Mouse (Mus musculus) E14TG2a.4 (cell line): Measurements from ENCODE around the gene Fryl.

Source experiments
- H3K27me3 ChIP-seq: 2 replicates; pipeline ENCODE4 v1.6.1; 2014; ENCODE audit warnings: low read length, control low read depth; ENCODE audit not compliant: insufficient read depth
- H3K36me3 ChIP-seq: 2 replicates; pipeline ENCODE4 v1.6.1; 2014; ENCODE audit warnings: low read length, control low read depth; ENCODE audit not compliant: insufficient read depth
- H3K4me1 ChIP-seq: replicated peaks from 2 replicates; pipeline ENCODE4 v1.6.1; 2014; ENCODE audit warnings: low read depth, low read length, control low read depth
- H3K4me3 ChIP-seq: replicated peaks from 2 replicates; pipeline ENCODE4 v1.5.1; 2014; ENCODE audit warnings: mild to moderate bottlenecking, low read length
- H3K9me3 ChIP-seq: 2 replicates; pipeline ENCODE4 v1.6.1; 2014; ENCODE audit warnings: low read length, control low read depth
- CTCF ChIP-seq: conservative IDR thresholded peaks from 2 replicates; pipeline ENCODE4 v1.5.1; 2014; ENCODE audit warnings: low read length
- NANOG ChIP-seq: IDR thresholded peaks from 2 replicates; pipeline ENCODE4 v1.6.1; 2014; ENCODE audit warnings: borderline replicate concordance, low read length, mixed read lengths
- POU5F1 ChIP-seq: IDR thresholded peaks from 2 replicates; pipeline ENCODE4 v1.6.1; 2014; ENCODE audit warnings: low read length, borderline replicate concordance

The Fryl gene

DNA sequence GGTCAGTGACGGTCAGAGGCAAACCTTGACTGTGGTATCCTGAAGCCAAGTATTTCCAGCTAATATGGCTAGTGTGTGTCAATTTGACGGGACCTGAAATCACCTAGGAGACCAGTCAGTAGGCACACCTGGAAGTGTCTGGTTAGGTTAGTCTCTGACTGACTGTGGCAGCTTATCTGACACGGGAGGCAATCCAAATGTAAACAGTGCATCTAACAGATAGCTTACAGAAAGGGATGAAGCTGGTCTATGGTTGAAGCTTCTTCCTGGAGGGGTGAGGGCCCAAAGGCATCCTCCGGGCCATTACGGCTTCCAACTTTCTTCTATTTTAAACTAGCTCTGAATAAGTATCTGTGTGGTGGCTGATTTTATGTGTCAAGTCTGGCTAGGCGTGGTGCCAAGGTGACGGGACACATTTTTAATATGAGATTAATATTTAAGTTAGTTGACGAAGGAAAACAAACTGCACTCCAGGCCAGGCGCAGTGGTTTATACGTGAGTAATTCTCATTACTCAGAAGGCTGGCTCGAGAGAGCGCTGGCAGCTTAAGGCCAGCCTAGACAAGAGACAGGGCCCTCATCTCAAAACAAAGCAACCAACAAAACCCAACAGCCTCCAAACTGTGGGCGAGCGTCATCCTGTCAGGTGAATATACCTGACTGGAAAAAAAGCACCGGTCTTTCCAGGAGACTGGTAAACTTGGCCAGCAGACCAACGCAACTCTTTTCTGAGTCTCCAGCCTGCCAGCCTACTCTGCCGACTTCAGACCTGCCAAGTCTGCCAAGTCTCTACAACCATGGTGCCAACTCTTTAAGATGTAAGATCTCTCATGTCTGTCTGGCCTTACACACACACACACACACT lies 23.2 kb downstream of the Fryl start:
- Histone ChIP-seq H3K4me3 (no peak overlapping the region), H3K27me3 (no peaks in the 10 kb centered on the region), H3K9me3 (no peaks in the 10 kb centered on the region), H3K4me1 (peaks cover 97% of the 10 kb centered on the region), H3K36me3 (peaks cover 3% of the 10 kb centered on the region; the same call in 1 of the 2 replicates)
- TF ChIP-seq CTCF (no peak), POU5F1 (no peak), NANOG (no peak)

DNA sequence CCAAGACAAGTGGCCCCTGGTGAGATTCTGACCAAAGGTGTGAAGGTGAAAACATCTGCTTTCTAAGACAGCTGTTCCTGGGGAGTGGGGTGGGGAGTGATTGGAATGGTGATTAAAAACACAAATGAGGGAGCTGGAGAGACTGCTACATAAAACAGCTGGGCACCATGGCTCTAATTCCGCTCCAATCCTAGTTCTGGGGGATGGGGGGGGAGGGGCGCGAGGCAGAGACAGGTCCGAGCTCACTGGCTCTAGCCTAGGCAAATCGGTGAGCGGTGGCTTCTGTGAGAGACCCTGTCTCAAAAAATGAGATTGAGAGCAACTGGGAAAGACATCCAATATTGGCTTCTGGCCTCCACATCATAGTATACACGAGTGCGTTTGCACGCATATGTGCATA lies 24.2 kb downstream of the Fryl start:
- Histone ChIP-seq H3K4me1 (peaks cover 97% of the 10 kb centered on the region), H3K27me3 (no peaks in the 10 kb centered on the region), H3K36me3 (peaks cover 6% of the 10 kb centered on the region; the same call in 1 of the 2 replicates), H3K9me3 (no peaks in the 10 kb centered on the region), H3K4me3 (no peak overlapping the region)
- no peak for TF ChIP-seq CTCF
- no peak for TF ChIP-seq POU5F1
- TF ChIP-seq NANOG = no peak

DNA sequence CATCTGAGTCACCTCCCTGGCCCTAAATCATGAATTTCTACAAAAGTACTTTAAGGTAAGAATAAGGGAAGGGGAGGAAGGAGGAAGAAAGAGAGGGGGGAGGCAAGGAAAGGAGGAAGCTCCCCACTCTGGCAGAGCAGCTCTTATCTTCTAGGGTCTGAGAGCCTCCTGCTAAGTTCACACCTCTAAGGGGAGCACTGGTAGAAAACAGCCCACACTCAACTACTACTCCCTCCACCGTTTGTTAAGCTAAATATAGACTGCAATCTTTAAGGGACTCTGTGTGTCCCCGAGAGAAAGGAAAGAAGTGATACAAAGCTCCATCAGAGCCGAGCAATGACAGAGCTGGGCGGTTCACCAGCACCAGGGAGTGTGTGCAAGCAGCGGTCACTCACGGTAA lies 24.6 kb downstream of the Fryl start:
- Histone ChIP-seq H3K4me1 (peaks cover 97% of the 10 kb centered on the region), H3K27me3 (no peaks in the 10 kb centered on the region), H3K9me3 (no peaks in the 10 kb centered on the region), H3K4me3 (no peak overlapping the region), H3K36me3 (peaks cover 8% of the 10 kb centered on the region; the same call in 1 of the 2 replicates)
- TF ChIP-seq CTCF (no peak), NANOG (no peak), POU5F1 (no peak)

DNA sequence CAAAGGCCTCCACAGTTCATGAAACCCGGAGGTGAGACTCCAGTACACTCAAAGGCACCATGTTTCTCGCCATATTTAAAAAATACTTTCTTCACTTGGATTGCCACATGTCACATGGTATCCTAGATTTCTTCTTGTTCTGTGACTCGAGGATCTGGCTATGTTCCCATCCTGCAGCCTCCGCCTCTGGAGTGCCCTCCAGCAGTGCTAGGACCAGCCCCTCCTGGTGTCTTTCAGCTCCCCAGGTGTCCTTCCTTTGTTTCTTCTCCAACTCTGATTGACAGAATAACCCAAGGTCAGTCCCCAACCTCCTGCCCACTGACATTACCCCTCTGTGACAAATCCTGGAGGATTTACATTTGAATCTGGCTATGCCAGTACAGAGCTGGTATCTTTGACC lies 26.2 kb downstream of the Fryl start:
- no peak for TF ChIP-seq CTCF
- no peak for TF ChIP-seq NANOG
- no peak for TF ChIP-seq POU5F1
- H3K9me3 ChIP-seq = no peaks in the 10 kb centered on the region
- peaks cover 92% of the 10 kb centered on the region for H3K4me1 ChIP-seq
- H3K27me3 ChIP-seq = no peaks in the 10 kb centered on the region
- peak overlapping the region; percentile 41 for H3K4me3 ChIP-seq
- H3K36me3 ChIP-seq = peaks cover 8% of the 10 kb centered on the region; the same call in 1 of the 2 replicates

DNA sequence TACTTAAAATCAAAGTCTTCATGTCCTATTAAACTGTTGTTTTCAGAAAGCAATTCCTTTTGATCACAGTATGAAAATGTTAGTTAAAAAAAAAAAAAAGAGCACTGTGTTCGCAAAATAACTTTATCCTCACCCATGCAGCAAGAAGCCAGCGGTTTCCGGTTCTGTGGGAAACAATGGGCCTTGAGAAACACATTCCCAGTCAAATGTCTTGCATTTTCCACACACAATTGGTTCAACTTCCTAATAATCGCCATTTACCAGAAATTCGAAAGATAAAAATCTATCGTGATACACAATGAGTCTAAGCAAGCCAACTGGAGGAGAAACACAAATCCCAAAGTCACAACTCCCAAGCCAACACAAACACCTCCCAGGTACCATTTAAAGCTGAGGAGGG lies 27.0 kb downstream of the Fryl start:
- H3K36me3 ChIP-seq = peaks cover 8% of the 10 kb centered on the region; the same call in 1 of the 2 replicates
- TF ChIP-seq POU5F1 (no peak), CTCF (no peak), NANOG (no peak)
- peaks cover 87% of the 10 kb centered on the region for H3K4me1 ChIP-seq
- peak overlapping the region; percentile 41 for H3K4me3 ChIP-seq
- no peaks in the 10 kb centered on the region for H3K27me3 ChIP-seq
- H3K9me3 ChIP-seq = no peaks in the 10 kb centered on the region

DNA sequence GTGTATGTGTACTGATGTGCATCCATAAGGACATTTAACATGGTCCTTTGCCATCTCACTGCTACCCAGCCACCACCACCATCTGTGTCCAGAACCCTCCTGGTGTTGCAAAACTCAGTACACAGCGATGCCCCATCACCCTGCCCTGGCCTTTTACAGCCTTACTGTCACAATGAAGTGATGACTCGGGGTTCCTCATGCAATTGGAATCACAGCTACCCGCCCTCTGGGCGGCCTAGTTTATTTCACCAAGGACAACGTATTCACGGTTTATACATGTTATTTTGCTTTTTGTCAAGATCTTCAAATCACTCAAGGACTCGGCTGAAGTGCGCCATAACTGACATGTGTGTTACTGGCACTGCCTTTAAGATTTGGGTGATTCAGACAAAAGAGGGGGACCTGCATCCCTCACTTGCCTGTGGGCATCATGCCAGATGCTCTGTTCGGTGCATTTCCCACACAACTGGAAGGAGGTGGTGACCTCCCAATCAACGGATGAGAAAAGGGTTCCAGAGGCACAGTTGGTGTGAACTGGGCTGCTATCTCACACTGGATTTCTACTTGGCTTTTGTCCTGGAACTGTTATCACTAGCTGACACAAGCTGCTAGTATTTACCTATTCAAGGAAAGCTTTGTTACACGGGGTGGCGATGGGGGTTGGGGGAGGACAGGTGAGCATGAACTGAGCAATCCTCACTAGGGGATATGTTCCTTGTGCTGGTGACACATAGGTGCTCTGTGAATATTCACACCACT lies 27.9 kb downstream of the Fryl start:
- Histone ChIP-seq H3K36me3 (peaks cover 5% of the 10 kb centered on the region; the same call in 1 of the 2 replicates), H3K9me3 (no peaks in the 10 kb centered on the region), H3K27me3 (no peaks in the 10 kb centered on the region), H3K4me1 (peaks cover 85% of the 10 kb centered on the region), H3K4me3 (no peak overlapping the region; the same call in 1 of the 2 replicates)
- TF ChIP-seq CTCF = no peak
- TF ChIP-seq NANOG = no peak
- no peak for TF ChIP-seq POU5F1

DNA sequence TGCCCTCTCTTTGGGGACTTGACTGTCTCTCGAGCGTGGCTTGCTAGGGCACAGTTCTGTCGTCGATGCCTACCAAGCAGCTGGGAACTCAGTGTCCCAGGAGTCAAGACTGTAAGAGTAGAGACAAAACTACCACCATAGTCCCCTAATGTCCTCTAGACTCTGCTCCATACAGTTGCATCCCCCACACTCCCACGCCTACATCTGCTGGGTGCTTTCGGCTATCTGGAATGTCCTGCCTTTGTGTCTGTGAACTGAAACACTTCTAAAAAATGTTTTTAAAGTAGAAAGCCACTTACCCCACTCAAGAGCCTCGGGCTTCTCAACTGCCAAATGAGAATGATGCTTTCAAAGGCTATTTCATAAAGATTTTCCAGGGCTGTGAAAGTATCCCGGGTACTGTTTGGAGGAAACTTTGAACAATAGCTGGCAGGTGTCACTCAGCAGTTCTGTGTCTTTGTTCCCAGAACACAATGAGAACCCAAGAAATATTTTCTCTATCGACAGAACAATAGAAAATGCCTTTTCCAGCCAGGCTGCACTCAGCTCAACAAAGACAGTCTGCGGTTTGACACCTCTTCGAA lies 28.8 kb downstream of the Fryl start:
- Histone ChIP-seq H3K27me3 (no peaks in the 10 kb centered on the region), H3K36me3 (peaks cover 5% of the 10 kb centered on the region; the same call in 1 of the 2 replicates), H3K9me3 (no peaks in the 10 kb centered on the region), H3K4me3 (no peak overlapping the region), H3K4me1 (peaks cover 84% of the 10 kb centered on the region)
- TF ChIP-seq CTCF (no peak), NANOG (no peak), POU5F1 (no peak)

DNA sequence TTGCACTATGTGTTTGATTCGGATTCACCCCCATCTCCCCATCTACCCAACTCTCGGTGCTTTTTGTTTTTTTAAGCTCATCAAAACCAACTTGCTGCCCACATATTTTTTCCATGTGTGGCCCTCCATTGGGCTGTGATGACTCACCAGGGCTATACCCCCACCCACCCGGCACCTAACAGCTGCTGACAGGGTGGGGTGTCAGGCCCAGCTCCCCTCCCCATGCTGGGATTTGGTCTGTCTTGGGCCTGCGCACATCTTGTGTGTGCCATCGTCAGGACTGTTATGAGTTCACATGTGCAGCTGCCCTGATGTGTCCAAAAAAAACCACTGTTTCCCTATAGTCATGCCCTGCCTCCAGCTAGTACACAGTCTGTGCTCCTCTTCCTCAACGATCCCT lies 33.4 kb downstream of the Fryl start:
- no peaks in the 10 kb centered on the region for H3K9me3 ChIP-seq
- no peak for TF ChIP-seq CTCF
- H3K4me3 ChIP-seq = no peak overlapping the region
- H3K36me3 ChIP-seq = peaks cover 7% of the 10 kb centered on the region; the same call in 1 of the 2 replicates
- peaks cover 79% of the 10 kb centered on the region for H3K4me1 ChIP-seq
- no peaks in the 10 kb centered on the region for H3K27me3 ChIP-seq
